Mouse (Mus musculus) B cell, adult 67 days (primary cell): ENCODE data around the gene Ccdc194. TPM values are rescaled to one million over a fixed set of nuclear protein-coding genes. Genes with fewer than 3 reads are reported as not detected.

ENCODE experiments used
- total RNA-seq, 2 experiments: library from RNA; stranded (reverse); gene quantifications; 4 replicates each; pipeline ENCODE4 v1.2.4; 2023

The Ccdc194 gene
- not detected for total RNA-seq

DNA sequence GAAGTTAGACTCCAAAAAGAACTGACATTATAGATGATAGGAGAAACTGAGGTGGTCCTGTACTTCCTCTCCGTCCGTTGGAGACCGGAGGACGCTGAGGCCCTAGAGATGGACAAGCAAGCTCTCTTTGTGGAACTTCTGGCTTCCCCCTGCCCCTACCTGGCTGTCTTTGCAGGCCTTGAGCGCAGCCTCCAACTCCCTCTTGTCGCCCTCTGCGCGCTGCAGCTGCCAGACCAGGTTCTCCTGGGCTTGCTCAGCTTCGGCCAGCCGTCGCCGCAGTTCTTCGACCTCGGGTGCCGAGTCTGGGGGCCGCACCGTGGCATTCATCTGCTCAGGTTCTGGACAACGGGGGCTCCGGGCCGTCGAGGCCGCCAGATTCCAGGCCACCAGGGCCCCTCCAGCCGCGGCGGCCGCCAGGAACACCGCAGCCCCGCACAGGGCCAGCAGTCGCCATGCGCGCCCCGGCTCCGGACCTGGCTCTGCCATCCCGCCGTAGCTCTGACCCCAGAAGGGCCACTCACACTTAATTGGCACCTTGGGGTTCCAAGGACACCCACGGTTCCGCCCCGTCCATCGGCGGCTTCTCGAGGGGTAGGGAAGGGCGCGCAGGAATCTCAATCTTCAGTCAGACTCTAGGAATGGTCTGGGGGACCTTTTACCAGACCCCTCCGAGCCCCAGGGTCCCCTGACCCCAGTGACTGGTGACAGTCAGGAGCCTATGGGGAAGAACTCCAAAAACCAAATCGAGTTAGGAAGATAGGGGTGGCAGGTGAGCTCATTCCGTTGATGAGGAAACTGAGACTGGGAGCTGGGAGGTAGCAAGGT is at the start of gene Ccdc194:
Ccdc194 (minus strand) TSS at position 486 of the 825 bp plus-strand sequence.

DNA sequence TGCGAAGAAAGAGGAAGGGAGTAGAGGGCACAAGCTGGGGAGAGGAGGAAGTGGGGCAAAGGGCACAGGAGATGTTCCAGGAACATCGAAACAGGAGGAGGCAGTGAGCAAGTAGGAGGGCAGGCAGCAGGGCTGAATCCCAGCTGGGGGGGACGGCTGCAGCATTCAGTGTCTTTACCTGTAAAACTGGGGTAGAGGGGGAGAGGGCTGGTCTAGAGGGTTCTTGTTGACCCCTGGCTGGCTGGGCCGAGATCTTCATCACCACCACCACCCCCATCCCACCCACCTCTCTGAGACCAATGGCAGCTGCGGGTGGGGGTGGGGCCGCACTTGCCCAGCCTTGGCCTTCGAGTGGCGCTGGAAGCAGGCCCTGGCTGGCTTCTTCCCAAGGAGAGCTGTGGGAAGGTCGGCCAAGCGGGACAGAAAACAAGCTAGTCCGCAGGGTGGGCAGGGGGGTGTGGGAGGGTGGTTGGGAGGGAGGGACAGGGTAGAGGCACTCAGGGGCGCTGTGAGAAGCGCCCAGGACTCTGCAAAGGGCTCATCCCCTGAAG is 43.0 kb upstream of the Ccdc194 start, which contains the start of gene Slc27a1:
Slc27a1 (plus strand) TSS at position 496 of the 551 bp plus-strand sequence.

DNA sequence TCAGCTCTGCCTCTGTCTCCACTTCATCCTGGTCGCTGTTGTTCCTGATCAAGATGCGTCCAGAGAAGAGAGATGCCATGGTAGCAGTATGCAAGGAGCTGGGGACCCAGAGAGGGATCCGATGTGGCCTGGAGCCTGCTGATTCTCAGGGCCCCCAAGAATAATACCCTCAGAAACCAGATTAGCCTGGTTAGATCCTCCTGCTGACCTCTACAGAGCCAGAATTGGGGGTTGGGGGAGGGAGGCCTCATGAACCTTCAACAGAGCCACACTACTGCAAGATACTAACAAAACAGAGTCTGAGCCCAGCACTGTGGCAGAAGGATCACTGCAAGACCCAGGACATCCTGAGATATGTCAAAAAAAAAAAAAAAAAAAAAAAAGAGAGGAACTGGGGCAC is 41.0 kb upstream of the Ccdc194 start, which contains the start of gene Nxnl1:
Nxnl1 (minus strand) TSS at position 101 of the 400 bp plus-strand sequence.

DNA sequence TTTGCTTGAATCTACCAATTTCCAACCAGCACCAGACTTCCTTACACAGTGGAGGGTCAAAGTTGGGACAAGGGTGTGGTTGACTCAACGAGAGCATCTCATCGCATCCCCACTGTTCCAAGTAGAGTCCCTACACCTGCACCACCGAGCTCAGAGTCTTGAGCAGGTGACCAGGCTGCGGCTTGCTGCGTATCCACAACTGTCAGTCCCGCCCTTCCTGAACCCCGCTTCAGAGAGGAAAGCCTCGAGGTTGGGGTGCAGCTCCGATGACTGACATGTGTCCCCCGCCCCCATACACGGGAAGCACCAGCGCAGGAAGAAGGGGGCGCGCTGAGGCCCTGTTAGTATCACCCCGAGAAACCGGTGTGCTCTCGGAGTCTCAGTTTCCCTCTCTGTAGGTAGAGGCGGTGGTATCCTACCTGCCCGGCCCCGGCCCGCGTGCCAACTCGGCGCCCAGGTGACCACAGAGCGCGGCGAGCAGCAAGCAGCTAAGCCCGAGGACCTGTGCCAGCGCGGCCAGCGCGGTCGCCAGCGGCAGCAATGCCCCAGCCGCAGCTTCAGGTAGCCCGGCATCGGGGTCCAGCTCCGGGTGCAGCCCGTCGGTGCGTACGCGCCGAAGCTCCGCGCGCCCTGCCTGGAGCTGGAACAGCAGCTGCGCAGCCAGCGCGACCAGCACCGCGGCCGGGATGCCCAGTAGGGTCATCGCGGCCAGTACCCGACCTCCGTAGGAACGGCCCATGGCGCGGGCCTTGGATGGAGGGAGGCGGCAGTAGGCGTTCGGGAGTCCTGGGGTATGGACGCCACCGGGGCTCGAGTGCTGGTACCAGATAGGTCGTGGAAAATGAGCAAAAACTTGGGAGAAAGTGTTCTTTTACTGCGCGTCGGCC is 32.8 kb upstream of the Ccdc194 start, which contains the start of gene Tmem221:
Tmem221 (minus strand) TSS at position 801 of the 887 bp plus-strand sequence.

DNA sequence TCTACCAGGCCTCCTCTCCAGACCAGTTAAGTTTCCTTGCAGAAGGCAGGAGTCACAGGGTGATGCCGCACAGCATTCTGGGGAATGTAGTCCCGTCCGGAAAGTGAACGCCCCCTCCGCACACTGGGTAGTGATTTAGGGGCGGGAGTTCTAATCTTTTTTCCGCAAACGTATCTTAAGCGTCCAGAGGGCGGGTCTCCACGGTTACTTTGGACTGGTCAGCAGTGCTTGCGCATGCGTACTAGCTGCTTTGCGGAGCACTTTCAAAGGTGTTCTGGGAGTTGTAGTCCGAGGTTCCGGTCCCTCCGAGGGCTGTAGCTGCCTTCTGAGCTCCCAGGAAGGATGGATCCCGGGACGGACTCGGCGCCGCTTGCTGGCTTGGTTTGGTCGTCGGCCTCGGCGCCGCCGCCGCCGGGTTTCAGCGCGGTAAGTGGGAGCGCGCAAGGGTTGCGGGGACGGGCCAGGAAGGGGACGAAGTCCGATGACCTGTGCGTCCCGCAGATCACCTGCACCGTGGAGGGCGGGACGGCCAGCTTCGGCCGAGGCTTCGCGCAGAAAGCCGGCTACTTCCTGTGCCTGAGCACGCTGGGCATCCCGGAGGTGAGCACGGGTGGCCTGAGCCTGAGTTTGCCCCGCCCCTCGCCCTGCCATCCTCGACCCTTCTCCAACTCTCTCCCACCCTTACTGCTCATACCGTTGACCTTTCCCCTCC is 17.3 kb upstream of the Ccdc194 start, which contains the start of gene Mvb12a:
Mvb12a (plus strand) TSS at position 291 of the 712 bp plus-strand sequence.

DNA sequence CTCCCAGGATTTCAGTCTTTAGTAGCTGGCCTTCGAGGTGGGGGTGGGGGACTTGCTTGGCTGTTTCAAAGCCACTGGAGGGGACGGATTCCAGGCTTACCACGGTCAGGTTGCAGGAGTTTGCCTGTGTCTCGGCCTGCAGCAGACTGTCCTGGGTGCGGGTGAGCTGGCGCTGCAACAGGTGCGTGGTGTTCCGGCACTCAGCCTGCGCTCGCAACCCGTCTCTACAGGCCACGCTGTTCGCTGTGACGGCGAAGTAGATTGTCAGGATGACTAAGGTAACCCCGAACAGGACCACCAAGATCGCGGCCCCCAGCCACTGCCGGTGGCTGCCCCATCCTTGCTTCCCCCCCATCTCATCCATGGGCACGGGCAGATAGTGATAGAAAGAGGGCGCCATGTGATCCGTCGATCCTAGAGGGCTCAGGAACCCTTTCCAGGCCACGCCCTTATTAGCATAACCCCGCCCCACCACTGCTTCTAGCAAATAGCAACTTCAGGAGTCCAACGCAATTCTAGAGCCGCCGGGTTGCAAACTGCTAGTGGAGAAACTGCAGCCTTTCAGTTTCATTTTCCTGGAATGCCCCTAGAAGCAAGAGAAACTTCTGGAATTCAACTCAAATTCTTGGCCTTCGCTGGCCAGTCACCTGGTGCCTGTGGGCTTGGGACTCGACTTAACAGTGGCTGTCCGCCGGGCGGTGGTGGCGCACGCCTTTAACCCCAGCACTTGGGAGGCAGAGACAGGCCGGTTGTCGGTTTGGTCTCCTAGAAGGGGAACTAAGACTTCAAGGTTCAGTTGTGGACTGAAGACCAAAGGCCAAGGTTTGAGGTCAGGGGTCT is 11.7 kb upstream of the Ccdc194 start, which contains the start of gene Bst2:
Bst2 (minus strand) TSS at position 429 of the 840 bp plus-strand sequence.

DNA sequence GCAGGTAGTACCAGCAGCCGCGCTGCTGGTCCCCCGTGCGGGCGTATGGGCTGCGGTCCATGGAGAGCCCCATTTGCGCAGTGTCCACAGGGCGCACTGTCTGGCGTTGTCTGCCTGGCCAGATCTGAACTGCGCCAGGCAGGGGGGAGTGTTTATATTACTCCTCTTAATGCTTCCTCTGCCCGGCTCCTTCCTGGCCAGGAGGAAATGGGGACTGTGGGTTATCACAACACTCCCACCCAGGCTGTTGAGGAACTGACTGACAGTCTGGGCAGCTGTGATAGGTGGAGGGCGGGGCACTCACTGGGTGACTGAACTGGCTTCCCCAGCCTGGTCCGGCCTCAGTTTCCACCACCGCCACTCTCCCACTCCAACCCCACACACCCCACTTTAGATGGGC is 13.9 kb downstream of the Ccdc194 start, which contains the start of gene Plvap:
Plvap (minus strand) TSS at position 109 of the 400 bp plus-strand sequence.

DNA sequence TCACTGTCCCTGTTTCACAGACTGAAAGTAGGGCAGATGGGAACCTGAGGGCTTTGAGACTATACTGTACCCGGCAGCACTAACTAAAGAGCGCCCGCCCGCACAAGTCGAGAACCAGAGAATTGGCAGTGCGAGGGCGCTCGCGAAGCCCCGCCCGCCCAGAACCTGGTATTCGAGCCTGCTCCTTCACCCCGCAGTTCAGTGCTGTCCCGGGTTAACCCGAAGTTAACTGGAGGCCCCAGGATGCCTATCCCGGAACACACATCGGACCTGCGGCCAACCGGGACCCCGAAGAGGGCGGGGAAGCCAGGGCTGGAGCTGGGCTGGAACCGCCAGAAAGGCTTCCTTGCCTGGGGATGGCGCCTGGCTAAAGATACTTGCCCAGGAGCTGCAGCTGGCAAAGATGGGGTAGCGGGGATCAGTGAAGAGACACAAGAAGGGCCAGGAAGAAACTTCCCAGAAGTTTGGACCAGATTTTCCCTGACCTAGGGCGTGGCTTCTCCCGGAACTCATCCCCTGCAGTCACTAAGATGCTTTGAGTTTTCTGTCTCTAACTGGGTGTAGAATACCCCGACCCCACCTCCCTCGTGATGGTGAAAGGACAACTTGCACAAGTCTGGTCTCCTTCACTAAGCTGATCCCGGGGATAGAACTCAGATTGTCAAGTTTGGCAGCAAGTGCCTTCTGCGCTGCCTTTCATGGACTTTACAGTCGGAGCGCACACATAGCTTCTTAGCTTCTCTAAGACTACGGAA is 37.6 kb downstream of the Ccdc194 start, which contains the start of gene Gtpbp3:
Gtpbp3 (plus strand) TSS at position 413 of the 755 bp plus-strand sequence.

DNA sequence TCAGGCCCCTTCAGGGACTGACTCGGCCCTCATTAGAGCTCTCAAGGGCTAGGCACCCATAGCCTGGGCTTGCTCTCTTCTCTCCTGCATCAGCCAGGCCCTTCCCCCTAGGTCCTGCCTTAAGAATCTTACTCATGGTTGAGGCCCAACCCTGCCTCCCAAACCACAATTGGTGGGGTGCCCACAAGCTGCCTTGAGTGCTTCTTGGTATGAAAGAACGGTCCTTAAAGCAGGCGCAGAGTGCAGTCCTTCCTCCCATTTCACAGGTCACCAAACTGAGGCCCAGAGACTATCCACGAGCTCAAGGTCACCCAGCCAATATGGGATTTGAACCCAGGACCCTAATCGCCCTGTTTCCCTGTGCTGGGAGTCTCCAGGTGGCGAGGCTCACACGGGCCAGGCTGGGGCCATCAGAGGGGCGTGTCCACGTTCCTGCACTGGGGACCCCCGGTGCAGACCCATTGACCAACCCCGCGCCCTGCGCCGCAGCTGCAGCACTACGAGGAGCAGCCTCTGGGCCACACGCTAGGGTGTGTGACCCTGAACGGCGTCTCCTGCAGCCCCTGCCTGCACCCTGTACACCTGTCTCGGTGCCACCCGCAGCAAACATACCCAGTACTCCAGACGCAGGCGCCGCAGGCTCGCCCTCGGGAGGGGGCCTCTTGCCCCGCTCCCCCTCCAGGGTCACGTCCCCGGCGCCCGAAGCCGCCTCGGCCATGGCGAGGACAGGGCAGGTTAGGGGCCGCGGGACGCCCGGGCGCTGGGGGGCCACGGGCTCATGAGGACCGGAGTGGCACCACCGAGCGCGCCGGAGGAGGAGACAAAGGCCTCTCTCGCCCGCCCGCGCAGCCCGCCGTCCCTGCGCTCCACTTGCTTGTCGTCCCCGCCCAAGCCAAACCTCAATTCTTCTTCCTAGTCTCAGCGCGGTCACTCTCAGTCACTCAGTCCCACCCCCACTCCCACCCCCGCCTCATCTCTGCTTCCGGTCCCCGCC is 40.1 kb downstream of the Ccdc194 start, which contains the start of gene Ano8:
Ano8 (minus strand) TSS at position 822 of the 994 bp plus-strand sequence.

Other genes with a start within 250 kb of the Ccdc194 start
- gene Use1, start 158.9 kb downstream of the Ccdc194 start, total RNA-seq, result 100 to 1,000 TPM; 258 to 270 TPM
- 10 to 100 TPM; 22.3 to 26.9 TPM for gene Ocel1, start 154.4 kb downstream of the Ccdc194 start, total RNA-seq
- gene Nr2f6, start 143.8 kb downstream of the Ccdc194 start, total RNA-seq, result 10 to 100 TPM; 15.1 to 18.0 TPM
- not detected for gene Ushbp1, start 129.9 kb downstream of the Ccdc194 start, total RNA-seq
- 100 to 1,000 TPM in 1 of 2 experiments, 10 to 100 TPM in 1; 84.4 to 121 TPM for gene Babam1, start 128.8 kb downstream of the Ccdc194 start, total RNA-seq
- 1 to 10 TPM in 1 of 2 experiments, not detected in 1; 1.5 TPM for gene Ankle1, start 119.7 kb downstream of the Ccdc194 start, total RNA-seq
- 10 to 100 TPM; 11.8 to 15.0 TPM for gene Abhd8, start 62.1 kb downstream of the Ccdc194 start, total RNA-seq
- gene Mrpl34, start 60.8 kb downstream of the Ccdc194 start, total RNA-seq, result 10 to 100 TPM; 32.9 to 38.4 TPM
- 100 to 1,000 TPM; 113 to 125 TPM for gene Dda1, start 56.5 kb downstream of the Ccdc194 start, total RNA-seq
- 10 to 100 TPM; 13.9 to 14.8 TPM for gene Ano8, start 39.7 kb downstream of the Ccdc194 start, total RNA-seq
- 10 to 100 TPM; 22.3 to 22.4 TPM for gene Gtpbp3, start 37.6 kb downstream of the Ccdc194 start, total RNA-seq
- under 1 TPM in 1 of 2 experiments, not detected in 1; 0.27 TPM for gene Plvap, start 14.0 kb downstream of the Ccdc194 start, total RNA-seq
- gene Bst2, start 11.7 kb upstream of the Ccdc194 start, total RNA-seq, result 10 to 100 TPM; 24.4 to 37.1 TPM
- 10 to 100 TPM; 47.0 to 50.1 TPM for gene Mvb12a, start 17.2 kb upstream of the Ccdc194 start, total RNA-seq
- not detected for gene Tmem221, start 33.2 kb upstream of the Ccdc194 start, total RNA-seq
- not detected for gene Nxnl1, start 40.9 kb upstream of the Ccdc194 start, total RNA-seq
- gene Slc27a1, start 43.2 kb upstream of the Ccdc194 start, total RNA-seq, result 10 to 100 TPM; 10.2 to 10.8 TPM
- gene Pgls, start 66.5 kb upstream of the Ccdc194 start, total RNA-seq, result 100 to 1,000 TPM; 106 to 110 TPM
- gene Fam129c, start 71.9 kb upstream of the Ccdc194 start, total RNA-seq, result 100 to 1,000 TPM; 128 to 172 TPM
- 100 to 1,000 TPM; 126 to 133 TPM for gene Colgalt1, start 85.3 kb upstream of the Ccdc194 start, total RNA-seq
- gene Unc13a, start 146.0 kb upstream of the Ccdc194 start, total RNA-seq, result 1 to 10 TPM in 1 of 2 experiments, under 1 TPM in 1; 0.12 to 1.9 TPM
- gene Jak3, start 150.6 kb upstream of the Ccdc194 start, total RNA-seq, result 10 to 100 TPM; 81.2 to 87.3 TPM
- 10 to 100 TPM; 31.2 to 43.9 TPM for gene Insl3, start 163.5 kb upstream of the Ccdc194 start, total RNA-seq
- under 1 TPM; 0.70 to 0.83 TPM for gene B3gnt3, start 176.1 kb upstream of the Ccdc194 start, total RNA-seq
- 100 to 1,000 TPM; 204 to 208 TPM for gene Fcho1, start 200.0 kb upstream of the Ccdc194 start, total RNA-seq